In genomic region chr11:6065551-6066121, GRCm38 (mm10) we compare ENCODE assay signal across 8 mouse cellular contexts. TPM values are rescaled to one million over a fixed set of nuclear protein-coding genes. Genes with fewer than 3 reads are reported as not detected.
DNase-seq lines count a peak whose midpoint lies in the region; ATAC-seq and TF ChIP-seq lines count a peak whose summit lies in the region.

No protein-coding gene starts in this region.

- peak overlapping the region; percentile 96 for H3K4me2 ChIP-seq in heart, embryonic 13.5 days
- H3K4me2 ChIP-seq in neural tube, embryonic 11.5 days (ENCODE audit: low read depth), result peak overlapping the region; percentile 64

- H3K9ac ChIP-seq in heart, embryonic 13.5 days, result peak overlapping the region; percentile 75
- H3K9ac ChIP-seq in neural tube, embryonic 11.5 days (ENCODE audit: low read length), result 0 out of 2 replicates have a peak overlapping the region, but pooled peaks have one; percentile 40

- no peaks in the 10 kb centered on the region for H3K36me3 ChIP-seq in heart, embryonic 13.5 days
- H3K36me3 ChIP-seq in neural tube, embryonic 11.5 days (ENCODE audit: control insufficient read depth, insufficient read depth, low read length), result no peaks in the 10 kb centered on the region

- TF ChIP-seq CTCF in left cerebral cortex, adult 2 months (IDR thresholded peaks at IDR 0.05), result no peak

- 1% methylated on average over 82 of the region's 95 CpGs for WGBS in heart, embryonic 13.5 days
- under 1% methylated on average over 63 of the region's 95 CpGs for WGBS in neural tube, embryonic 11.5 days

- H3K4me1 ChIP-seq in heart, embryonic 13.5 days, result peaks cover 18% of the 10 kb centered on the region
- no peaks in the 10 kb centered on the region for H3K4me1 ChIP-seq in brown adipose tissue, adult 24 weeks (ENCODE audit: control insufficient read depth, insufficient read depth, insufficient read length, low read length)
- H3K4me1 ChIP-seq in neural tube, embryonic 11.5 days (ENCODE audit: control insufficient read depth, insufficient read depth, low read length), result 0 out of 2 replicates have a peak, but pooled peaks cover 4% of the 10 kb centered on the region

- H3K4me3 ChIP-seq in heart, embryonic 13.5 days, result peak overlapping the region; percentile 68
- peak overlapping the region; percentile 37 for H3K4me3 ChIP-seq in brown adipose tissue, adult 24 weeks (ENCODE audit: insufficient read depth, low read depth, low read length)
- H3K4me3 ChIP-seq in left cerebral cortex, adult 2 months, result peak overlapping the region; percentile 86
- peak overlapping the region; percentile 49 for H3K4me3 ChIP-seq in neural tube, embryonic 11.5 days (ENCODE audit: low read depth, low read length)

- peaks cover 96% of the 10 kb centered on the region for H3K27me3 ChIP-seq in heart, embryonic 13.5 days (replicated peaks)
- peaks cover 69% of the 10 kb centered on the region for H3K27me3 ChIP-seq in neural tube, embryonic 11.5 days (ENCODE audit: control insufficient read depth, insufficient read depth, low read length)

- ATAC-seq in heart, embryonic 13.5 days (ENCODE audit: extremely low read depth, insufficient number of reproducible peaks, low FRiP score, low TSS enrichment), result no peak
- ATAC-seq in frontal cortex, adult (ENCODE audit: low TSS enrichment), result peak; percentile 47
- ATAC-seq in neural tube, embryonic 11.5 days (ENCODE audit: insufficient read depth, low FRiP score, low TSS enrichment), result peak; percentile 62; the same call in 1 of the 2 replicates
- ATAC-seq in erythroblast, adult 5-6 weeks (replicated peaks; ENCODE audit: low FRiP score, poor library complexity, severe bottlenecking), result no peak

- no peak for DNase-seq in heart, postnatal 25 days (ENCODE audit: low spot score)
- DNase-seq in left cerebral cortex, adult 2 months (ENCODE audit: extremely low spot score in 1 of 2, low spot score in 2 of 2), result peak; percentile 79 to 83
- peak; percentile 33 for DNase-seq in neural tube, embryonic 11.5 days (ENCODE audit: low spot score)
- DNase-seq in spleen, adult 12 weeks (ENCODE audit: low spot score), result no peak

- intact Hi-C loops in heart, postnatal 25 days (cut with DNase I), result no loop called here
- intact Hi-C loops in left cerebral cortex, adult 2 months (cut with DNase I), result loop anchor here (2.0 kb wide), 2 partner anchors 65 to 113 kb away; no protein-coding TSS in a partner anchor

- H3K9me3 ChIP-seq in heart, embryonic 13.5 days, result no peaks in the 10 kb centered on the region
- H3K9me3 ChIP-seq in neural tube, embryonic 11.5 days (ENCODE audit: control insufficient read depth, low read length), result no peaks in the 10 kb centered on the region

- H3K27ac ChIP-seq in heart, embryonic 13.5 days (replicated peaks), result no peak overlapping the region
- H3K27ac ChIP-seq in brown adipose tissue, adult 24 weeks (replicated peaks; ENCODE audit: low read depth, low read length), result no peak overlapping the region
- H3K27ac ChIP-seq in left cerebral cortex, adult 2 months, result peak overlapping the region; percentile 97
- no peak overlapping the region for H3K27ac ChIP-seq in neural tube, embryonic 11.5 days (ENCODE audit: low read depth, low read length)

RNA-seq across cellular contexts. Expression of gene Camk2b, which starts 0.5 kb away (rescaled TPM):
- polyA plus RNA-seq in heart, embryonic 13.5 days (2015; fragmentation: Nextera tagmentation; extraction: Ambion mirVana), result 2.4 and 2.7 TPM in 2 replicates
- total RNA-seq in heart, postnatal 25 days (2021), result 1 to 10 TPM; 6.2 to 6.5 TPM
- 12.1 and 18.6 TPM in 2 replicates for polyA plus RNA-seq in brown adipose tissue, adult 24 weeks (2012; ENCODE audit: insufficient read depth, insufficient read length, missing spikeins)
- 100 to 1,000 TPM; 607 to 644 TPM for total RNA-seq in left cerebral cortex, adult 2 months (2021)
- 5.9 and 6.5 TPM in 2 replicates for polyA plus RNA-seq in neural tube, embryonic 11.5 days (2014; fragmentation: Nextera tagmentation; extraction: Ambion mirVana)
- total RNA-seq in erythroblast, adult 5-6 weeks (2015; ENCODE audit: low replicate concordance), result not detected in 2 replicates
- total RNA-seq in erythroblast, adult 5-6 weeks (2017; ENCODE audit: low replicate concordance), result 0.14 TPM in 1 of 2 replicates, not detected in the other

Comparison
In these comparisons a context has a peak if more than half of its experiments do, and no peak if none do; other contexts are left out.
1. ATAC-seq: peak in frontal cortex, adult (single experiment) and neural tube, embryonic 11.5 days (single experiment); none in heart, embryonic 13.5 days (single experiment) and erythroblast, adult 5-6 weeks (single experiment).
2. DNase-seq: peak in left cerebral cortex, adult 2 months (2 of 2) and neural tube, embryonic 11.5 days (single experiment); none in heart, postnatal 25 days (single experiment) and spleen, adult 12 weeks (single experiment).
3. RNA of gene Camk2b, which starts 0.5 kb away (total RNA-seq): 607 to 644 TPM in left cerebral cortex, adult 2 months; 6.2 to 6.5 TPM in heart, postnatal 25 days and 0.14 TPM in erythroblast, adult 5-6 weeks; every median in the first group is over 10 times any median in the second.
4. Peak in every context shown above with its lines, with median percentiles within 50 percentile points of each other: H3K4me3 ChIP-seq.